Mouse (Mus musculus): ENCODE measurements around the gene Klc4.

Gene Klc4

GRCm38 (mm10) chr17:46621324-46621723, 24.5 kb downstream of the Klc4 start:
- no peak for DNase-seq (ENCODE audit: extremely low spot score)

- DNase-seq (ENCODE audit: extremely low spot score): peak; percentile 55
Observed at GRCm38 (mm10) chr17:46619683-46620357, 26.0 kb downstream of the Klc4 start.

GRCm38 (mm10) chr17:46618769-46619682, 26.8 kb downstream of the Klc4 start:
- peak; percentile 76 for DNase-seq (ENCODE audit: extremely low spot score)

- peak; percentile 71 for DNase-seq (ENCODE audit: extremely low spot score)
Observed at GRCm38 (mm10) chr17:46618394-46618768, 27.4 kb downstream of the Klc4 start.

GRCm38 (mm10) chr17:46617799-46618198, 28.0 kb downstream of the Klc4 start:
- no peak for DNase-seq (ENCODE audit: extremely low spot score)

GRCm38 (mm10) chr17:46613229-46613628, 32.6 kb downstream of the Klc4 start:
- DNase-seq (ENCODE audit: extremely low spot score): no peak

- DNase-seq (ENCODE audit: extremely low spot score): no peak
Observed at GRCm38 (mm10) chr17:46612820-46613219, 33.0 kb downstream of the Klc4 start.

- no peak for DNase-seq (ENCODE audit: extremely low spot score)
Observed at GRCm38 (mm10) chr17:46612189-46612588, 33.6 kb downstream of the Klc4 start.

- no peak for DNase-seq (ENCODE audit: extremely low spot score)
Observed at GRCm38 (mm10) chr17:46611316-46611715, 34.5 kb downstream of the Klc4 start.

- no peak for DNase-seq (ENCODE audit: extremely low spot score)
Observed at GRCm38 (mm10) chr17:46609721-46610514, 35.9 kb downstream of the Klc4 start.

GRCm38 (mm10) chr17:46605987-46606386, 39.8 kb downstream of the Klc4 start:
- DNase-seq (ENCODE audit: extremely low spot score): no peak

GRCm38 (mm10) chr17:46605126-46605525, 40.7 kb downstream of the Klc4 start:
- DNase-seq (ENCODE audit: extremely low spot score): no peak

GRCm38 (mm10) chr17:46603229-46603628, 42.6 kb downstream of the Klc4 start:
- DNase-seq (ENCODE audit: extremely low spot score): no peak

GRCm38 (mm10) chr17:46602212-46602611, 43.6 kb downstream of the Klc4 start:
- no peak for DNase-seq (ENCODE audit: extremely low spot score)

- no peak for DNase-seq (ENCODE audit: extremely low spot score)
Observed at GRCm38 (mm10) chr17:46600569-46600968, 45.3 kb downstream of the Klc4 start.

- DNase-seq (ENCODE audit: extremely low spot score): no peak
Observed at GRCm38 (mm10) chr17:46598963-46599362, 46.9 kb downstream of the Klc4 start.

- DNase-seq (ENCODE audit: extremely low spot score): no peak
Observed at GRCm38 (mm10) chr17:46597956-46598355, 47.9 kb downstream of the Klc4 start.

GRCm38 (mm10) chr17:46595336-46595735, 50.5 kb downstream of the Klc4 start:
- DNase-seq (ENCODE audit: extremely low spot score): no peak

- no peak for DNase-seq (ENCODE audit: extremely low spot score)
Observed at GRCm38 (mm10) chr17:46594606-46595005, 51.2 kb downstream of the Klc4 start.

GRCm38 (mm10) chr17:46593124-46593523, 52.7 kb downstream of the Klc4 start:
- no peak for DNase-seq (ENCODE audit: extremely low spot score)

GRCm38 (mm10) chr17:46591406-46591805, 54.4 kb downstream of the Klc4 start:
- DNase-seq (ENCODE audit: extremely low spot score): no peak

GRCm38 (mm10) chr17:46590439-46590838, 55.4 kb downstream of the Klc4 start:
- no peak for DNase-seq (ENCODE audit: extremely low spot score)
